In genomic region chr6:136172172-136172651, GRCm38 (mm10) we compare ENCODE assay signal across 8 mouse cellular contexts. TPM values are rescaled to one million over a fixed set of nuclear protein-coding genes. Genes with fewer than 3 reads are reported as not detected.
DNase-seq lines count a peak whose midpoint lies in the region; ATAC-seq lines count a peak whose summit lies in the region.

No protein-coding gene starts in this region.

- no peaks in the 10 kb centered on the region for H3K36me3 ChIP-seq in lung, embryonic 15.5 days
- no peaks in the 10 kb centered on the region for H3K36me3 ChIP-seq in embryonic facial prominence, embryonic 10.5 days (replicated peaks)
- H3K36me3 ChIP-seq in hindbrain, embryonic 15.5 days = no peaks in the 10 kb centered on the region
- no peaks in the 10 kb centered on the region for H3K36me3 ChIP-seq in limb, embryonic 12.5 days

- peak overlapping the region; percentile 91 for H3K4me2 ChIP-seq in lung, embryonic 15.5 days
- peak overlapping the region; percentile 68 for H3K4me2 ChIP-seq in hindbrain, embryonic 15.5 days
- H3K4me2 ChIP-seq in limb, embryonic 12.5 days = peak overlapping the region; percentile 95

- H3K4me3 ChIP-seq in lung, embryonic 15.5 days = peak overlapping the region; percentile 45
- peak overlapping the region; percentile 66 for H3K4me3 ChIP-seq in embryonic facial prominence, embryonic 10.5 days
- H3K4me3 ChIP-seq in hindbrain, embryonic 15.5 days = peak overlapping the region; percentile 55
- H3K4me3 ChIP-seq in limb, embryonic 12.5 days (replicated peaks) = peak overlapping the region; percentile 52

- no peak overlapping the region for H3K9ac ChIP-seq in lung, embryonic 15.5 days
- peak overlapping the region; percentile 75 for H3K9ac ChIP-seq in hindbrain, embryonic 15.5 days
- H3K9ac ChIP-seq in limb, embryonic 12.5 days (replicated peaks) = peak overlapping the region; percentile 37; the same call in 1 of the 2 replicates

- H3K27ac ChIP-seq in lung, embryonic 15.5 days = no peak overlapping the region
- H3K27ac ChIP-seq in embryonic facial prominence, embryonic 10.5 days (replicated peaks) = no peak overlapping the region
- peak overlapping the region; percentile 92 for H3K27ac ChIP-seq in hindbrain, embryonic 15.5 days (replicated peaks)
- no peak overlapping the region for H3K27ac ChIP-seq in limb, embryonic 12.5 days

- H3K9me3 ChIP-seq in lung, embryonic 15.5 days = no peaks in the 10 kb centered on the region
- H3K9me3 ChIP-seq in embryonic facial prominence, embryonic 10.5 days = no peaks in the 10 kb centered on the region
- H3K9me3 ChIP-seq in hindbrain, embryonic 15.5 days = no peaks in the 10 kb centered on the region
- no peaks in the 10 kb centered on the region for H3K9me3 ChIP-seq in limb, embryonic 12.5 days

- H3K27me3 ChIP-seq in lung, embryonic 15.5 days = peaks cover 41% of the 10 kb centered on the region
- H3K27me3 ChIP-seq in embryonic facial prominence, embryonic 10.5 days (replicated peaks; ENCODE audit: low read depth, poor library complexity, severe bottlenecking) = peaks cover 65% of the 10 kb centered on the region
- H3K27me3 ChIP-seq in hindbrain, embryonic 15.5 days = no peaks in the 10 kb centered on the region
- peaks cover 61% of the 10 kb centered on the region for H3K27me3 ChIP-seq in limb, embryonic 12.5 days

- peaks cover 19% of the 10 kb centered on the region for H3K4me1 ChIP-seq in lung, embryonic 15.5 days
- H3K4me1 ChIP-seq in embryonic facial prominence, embryonic 10.5 days = peaks cover 19% of the 10 kb centered on the region
- peaks cover 32% of the 10 kb centered on the region for H3K4me1 ChIP-seq in hindbrain, embryonic 15.5 days (replicated peaks)
- H3K4me1 ChIP-seq in limb, embryonic 12.5 days (replicated peaks) = peaks cover 7% of the 10 kb centered on the region; the same call in 1 of the 2 replicates

- ATAC-seq in lung, embryonic 15.5 days (ENCODE audit: borderline replicate concordance, extremely low read depth, low FRiP score, low TSS enrichment) = 0 out of 2 replicates have a peak, but pooled peaks have one; percentile 42
- peak; percentile 91 for ATAC-seq in hindbrain, embryonic 15.5 days (ENCODE audit: low FRiP score, low read depth)
- ATAC-seq in limb, embryonic 12.5 days (ENCODE audit: insufficient number of reproducible peaks, insufficient read depth, low FRiP score, low TSS enrichment, low read depth) = peak; percentile 65

- no peak for DNase-seq in lung, postnatal 14 days
- DNase-seq in embryonic facial prominence, embryonic 10.5 days (ENCODE audit: low spot score) = peak; percentile 61
- peak; percentile 91 to 93 for DNase-seq in right cerebral cortex, postnatal 10 days (ENCODE audit: low spot score in 2 of 2)
- no peak for DNase-seq in MN1 (ENCODE audit: low spot score)
- no peak for DNase-seq in T-cell, adult 2 months (ENCODE audit: low spot score)

- WGBS in lung, embryonic 15.5 days = under 1% methylated on average over 42 of the region's 43 CpGs
- under 1% methylated on average over 43 of the region's 43 CpGs for WGBS in embryonic facial prominence, embryonic 10.5 days
- WGBS in hindbrain, embryonic 15.5 days = under 1% methylated on average over 43 of the region's 43 CpGs
- 1% methylated on average over 43 of the region's 43 CpGs for WGBS in limb, embryonic 12.5 days

RNA-seq across cellular contexts. Expression of gene Grin2b, which starts 1.1 kb away (rescaled TPM):
- polyA plus RNA-seq in lung, embryonic 15.5 days (2015; fragmentation: Nextera tagmentation; extraction: Ambion mirVana) = 2.8 and 3.4 TPM in 2 replicates
- 0.02 TPM in 1 of 2 replicates, not detected in the other for polyA plus RNA-seq in embryonic facial prominence, embryonic 10.5 days (2016; fragmentation: Nextera tagmentation; extraction: Ambion mirVana)
- polyA plus RNA-seq in hindbrain, embryonic 15.5 days (2015; fragmentation: Nextera tagmentation; extraction: Ambion mirVana) = 51.0 and 62.4 TPM in 2 replicates
- polyA plus RNA-seq in limb, embryonic 12.5 days (2016; fragmentation: Nextera tagmentation; extraction: Ambion mirVana) = 0.97 and 1.8 TPM in 2 replicates

Comparison
In these comparisons a context has a peak if more than half of its experiments do, and no peak if none do; other contexts are left out.
1. DNase-seq: peak in embryonic facial prominence, embryonic 10.5 days (single experiment) and right cerebral cortex, postnatal 10 days (2 of 2); none in lung, postnatal 14 days (single experiment), MN1 (single experiment) and T-cell, adult 2 months (single experiment).
2. RNA of gene Grin2b, which starts 1.1 kb away (polyA plus RNA-seq): 51.0 to 62.4 TPM in hindbrain, embryonic 15.5 days; 2.8 to 3.4 TPM in lung, embryonic 15.5 days, 0.97 to 1.8 TPM in limb, embryonic 12.5 days and 0.02 TPM in embryonic facial prominence, embryonic 10.5 days; every median in the first group is over 10 times any median in the second.
3. Peak in every context shown above with its lines, with median percentiles within 50 percentile points of each other: ATAC-seq, H3K4me2 ChIP-seq and H3K4me3 ChIP-seq.